Mouse (Mus musculus) forebrain, embryonic 14.5 days (tissue): Measurements from ENCODE around the gene Ptprt. TPM values are rescaled to one million over a fixed set of nuclear protein-coding genes. Genes with fewer than 3 reads are reported as not detected.

Experiments used
- ATAC-seq: fragments of 200-750 bp; cut with Nextera tagmentation; 2 replicates; pipeline ENCODE4 v1.8.0; 2017; ENCODE audit warnings: mild to moderate bottlenecking, moderate library complexity
- DNase-seq: peaks from one replicate; pipeline ENCODE4 v3.0.0-alpha.2; 2015; ENCODE audit warnings: low spot score
- H3K27ac ChIP-seq: fragments of 300-500 bp; sonication (generic); 2 replicates; pipeline ENCODE4 v1.5.1; 2014; ENCODE audit warnings: low read depth, mild to moderate bottlenecking, control low read depth, low read length, moderate library complexity
- H3K27me3 ChIP-seq: fragments of 300-500 bp; sonication (generic); replicated peaks from 2 replicates; pipeline ENCODE4 v1.6.1; 2014; ENCODE audit warnings: low read length, control low read depth, mixed read lengths; ENCODE audit not compliant: control insufficient read depth, insufficient read depth
- H3K36me3 ChIP-seq: fragments of 300-500 bp; sonication (generic); 2 replicates; pipeline ENCODE4 v1.6.1; 2014; ENCODE audit warnings: low read length, control low read depth; ENCODE audit not compliant: control insufficient read depth, insufficient read depth
- H3K4me1 ChIP-seq: fragments of 300-500 bp; sonication (generic); 2 replicates; pipeline ENCODE4 v1.6.1; 2014; ENCODE audit warnings: antibody characterized with exemption, low read length, control low read depth; ENCODE audit not compliant: control insufficient read depth, insufficient read depth
- H3K4me2 ChIP-seq: fragments of 300-500 bp; sonication (generic); 2 replicates; pipeline ENCODE4 v1.6.1; 2014; ENCODE audit warnings: mild to moderate bottlenecking, control low read depth, low read length
- H3K4me3 ChIP-seq: fragments of 300-500 bp; sonication (generic); 2 replicates; pipeline ENCODE4 v1.5.1; 2014; ENCODE audit warnings: low read depth, low read length, control low read depth
- H3K9ac ChIP-seq: fragments of 300-500 bp; sonication (generic); 2 replicates; pipeline ENCODE4 v1.6.1; 2014; ENCODE audit warnings: mild to moderate bottlenecking, low read length, control low read depth, moderate library complexity
- H3K9me3 ChIP-seq: fragments of 300-500 bp; sonication (generic); replicated peaks from 2 replicates; pipeline ENCODE4 v1.6.1; 2016; ENCODE audit warnings: low read length, control low read depth, mixed read lengths; ENCODE audit not compliant: control insufficient read depth
- WGBS: fragments of 180-500 bp; shearing (Covaris S2); extraction: QIAGEN DNeasy Blood & Tissue Kit; methylation state at CpG from one replicate; pipeline ENCODE4 v1.1.7; 2014; 5-methylcytosine and 5-hydroxymethylcytosine counted together
- polyA plus RNA-seq: library from polyadenylated mRNA; unstranded; fragments of >200 nt; fragmentation: Nextera tagmentation; extraction: Ambion mirVana; gene quantifications from 2 replicates; pipeline ENCODE4 v1.2.1, GENCODE M21; 2014

Ptprt gene
- polyA plus RNA-seq, 1 experiment from 2014 or later = 3.6 TPM

- no peak overlapping the region for H3K9ac ChIP-seq
- H3K4me2 ChIP-seq = no peak overlapping the region
- DNase-seq = no peak
- ATAC-seq = no peak
- 78% methylated on average over 4 of the region's 4 CpGs for WGBS
- H3K4me3 ChIP-seq = no peak overlapping the region
- H3K4me1 ChIP-seq = no peaks in the 10 kb centered on the region
- H3K27me3 ChIP-seq = no peaks in the 10 kb centered on the region
- no peaks in the 10 kb centered on the region for H3K9me3 ChIP-seq
- no peak overlapping the region for H3K27ac ChIP-seq
- H3K36me3 ChIP-seq = no peaks in the 10 kb centered on the region
These were observed 387.1 kb downstream of the Ptprt start for GRCm38 (mm10) chr2:162273826-162274225.

GRCm38 (mm10) chr2:162251272-162251671, 409.7 kb downstream of the Ptprt start:
- DNase-seq (peak; percentile 3), ATAC-seq (no peak)
- H3K9me3 ChIP-seq = no peaks in the 10 kb centered on the region
- no peak overlapping the region for H3K27ac ChIP-seq
- H3K27me3 ChIP-seq = no peaks in the 10 kb centered on the region
- no peak overlapping the region for H3K9ac ChIP-seq
- no peaks in the 10 kb centered on the region for H3K4me1 ChIP-seq
- H3K4me2 ChIP-seq = no peak overlapping the region
- no peak overlapping the region for H3K4me3 ChIP-seq
- WGBS = 66% methylated on average over 2 of the region's 2 CpGs
- no peaks in the 10 kb centered on the region for H3K36me3 ChIP-seq

GRCm38 (mm10) chr2:162248296-162248695, 412.7 kb downstream of the Ptprt start:
- WGBS = 84% methylated on average over 4 of the region's 4 CpGs
- no peak overlapping the region for H3K9ac ChIP-seq
- no peaks in the 10 kb centered on the region for H3K4me1 ChIP-seq
- ATAC-seq = no peak
- peak; percentile 17 for DNase-seq
- no peaks in the 10 kb centered on the region for H3K27me3 ChIP-seq
- no peak overlapping the region for H3K27ac ChIP-seq
- H3K9me3 ChIP-seq = no peaks in the 10 kb centered on the region
- no peak overlapping the region for H3K4me3 ChIP-seq
- no peak overlapping the region for H3K4me2 ChIP-seq
- H3K36me3 ChIP-seq = no peaks in the 10 kb centered on the region

- H3K27ac ChIP-seq = no peak overlapping the region
- 64% methylated on average over 1 of the region's 1 CpGs for WGBS
These were observed 438.5 kb downstream of the Ptprt start for GRCm38 (mm10) chr2:162222476-162222875.

GRCm38 (mm10) chr2:162220586-162220985, 440.4 kb downstream of the Ptprt start:
- Histone ChIP-seq H3K9ac (no peak overlapping the region), H3K4me1 (no peaks in the 10 kb centered on the region)
- DNase-seq = no peak

More at GRCm38 (mm10) chr2:162222476-162222875, 438.5 kb downstream of the Ptprt start:
- Histone ChIP-seq H3K4me3 (no peak overlapping the region), H3K4me2 (no peak overlapping the region), H3K36me3 (no peaks in the 10 kb centered on the region), H3K27me3 (no peaks in the 10 kb centered on the region), H3K4me1 (no peaks in the 10 kb centered on the region), H3K9ac (no peak overlapping the region), H3K9me3 (no peaks in the 10 kb centered on the region)
- DNase-seq = no peak
- ATAC-seq = no peak

GRCm38 (mm10) chr2:162219507-162219906, 441.4 kb downstream of the Ptprt start:
- Histone ChIP-seq H3K4me1 (no peaks in the 10 kb centered on the region), H3K4me2 (no peak overlapping the region), H3K9ac (no peak overlapping the region), H3K27ac (no peak overlapping the region), H3K27me3 (no peaks in the 10 kb centered on the region), H3K36me3 (no peaks in the 10 kb centered on the region), H3K9me3 (no peaks in the 10 kb centered on the region), H3K4me3 (no peak overlapping the region)
- WGBS = 80% methylated on average over 4 of the region's 4 CpGs
- ATAC-seq (no peak), DNase-seq (peak; percentile 55)

More at GRCm38 (mm10) chr2:162220586-162220985, 440.4 kb downstream of the Ptprt start:
- Histone ChIP-seq H3K4me2 (no peak overlapping the region), H3K36me3 (no peaks in the 10 kb centered on the region), H3K27me3 (no peaks in the 10 kb centered on the region), H3K4me3 (no peak overlapping the region), H3K9me3 (no peaks in the 10 kb centered on the region), H3K27ac (no peak overlapping the region)
- no peak for ATAC-seq

- DNase-seq (no peak), ATAC-seq (no peak)
- WGBS = 86% methylated on average over 5 of the region's 5 CpGs
- Histone ChIP-seq H3K36me3 (no peaks in the 10 kb centered on the region), H3K27ac (no peak overlapping the region), H3K27me3 (no peaks in the 10 kb centered on the region), H3K4me3 (no peak overlapping the region), H3K4me2 (no peak overlapping the region), H3K9me3 (no peaks in the 10 kb centered on the region), H3K9ac (no peak overlapping the region), H3K4me1 (no peaks in the 10 kb centered on the region)
These were observed 443.1 kb downstream of the Ptprt start for GRCm38 (mm10) chr2:162217896-162218295.

- WGBS = 6% methylated on average over 2 of the region's 2 CpGs
- peak; percentile 41 for DNase-seq
- 0 out of 2 replicates have a peak, but pooled peaks have one; percentile 20 for ATAC-seq
These were observed 448.6 kb downstream of the Ptprt start for GRCm38 (mm10) chr2:162212397-162212796.

GRCm38 (mm10) chr2:162210564-162210963, 450.4 kb downstream of the Ptprt start:
- Histone ChIP-seq H3K4me1 (no peaks in the 10 kb centered on the region), H3K4me3 (no peak overlapping the region), H3K27me3 (no peaks in the 10 kb centered on the region), H3K9ac (no peak overlapping the region), H3K9me3 (no peaks in the 10 kb centered on the region), H3K4me2 (no peak overlapping the region), H3K36me3 (no peaks in the 10 kb centered on the region), H3K27ac (no peak overlapping the region)
- WGBS = 90% methylated on average over 6 of the region's 6 CpGs
- DNase-seq (no peak), ATAC-seq (no peak)

More at GRCm38 (mm10) chr2:162212397-162212796, 448.6 kb downstream of the Ptprt start:
- H3K4me2 ChIP-seq = no peak overlapping the region
- no peak overlapping the region for H3K9ac ChIP-seq
- H3K4me1 ChIP-seq = no peaks in the 10 kb centered on the region
- H3K4me3 ChIP-seq = no peak overlapping the region
- H3K27me3 ChIP-seq = no peaks in the 10 kb centered on the region
- no peaks in the 10 kb centered on the region for H3K9me3 ChIP-seq
- no peak overlapping the region for H3K27ac ChIP-seq
- H3K36me3 ChIP-seq = no peaks in the 10 kb centered on the region
